Mouse (Mus musculus): ENCODE data around the gene Pdzd2. TPM values are rescaled to one million over a fixed set of nuclear protein-coding genes. Genes with fewer than 3 reads are reported as not detected.

The Pdzd2 gene
- polyA plus RNA-seq, 1 experiment = 4.6 TPM

DNA sequence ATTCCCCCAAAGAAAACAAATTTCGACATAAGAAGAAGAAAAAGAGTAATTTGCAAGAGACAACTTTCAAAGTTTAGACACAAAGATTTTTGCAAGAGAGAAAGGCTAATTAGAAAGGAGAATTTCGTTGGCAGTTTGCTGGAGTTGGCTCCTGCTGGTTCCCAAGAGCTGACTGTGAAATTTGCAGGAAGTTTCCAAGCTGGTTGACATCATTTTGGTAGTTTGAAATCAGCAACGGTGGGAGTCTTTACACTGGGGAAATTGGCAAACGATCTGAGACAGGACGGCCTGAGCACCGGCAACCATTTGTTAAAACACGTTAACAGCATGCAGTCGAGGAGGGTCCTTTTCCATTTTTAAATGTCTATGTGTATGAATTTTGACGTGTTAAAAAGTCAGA, 125.7 kb downstream of the Pdzd2 start:
- TF ChIP-seq CTCF (IDR thresholded peaks at IDR 0.05; ENCODE audit: control insufficient read depth, insufficient read depth, low read length) (no peak), POLR2A (IDR thresholded peaks at IDR 0.05; ENCODE audit: borderline replicate concordance, control insufficient read depth, low read depth, low read length) (no peak)
- Histone ChIP-seq H3K27ac (ENCODE audit: control insufficient read depth, insufficient read depth, low read depth, low read length, poor library complexity) (no peak overlapping the region), H3K4me1 (ENCODE audit: control insufficient read depth, insufficient read depth, low read length) (peaks cover 3% of the 10 kb centered on the region; the same call in 1 of the 2 replicates), H3K4me3 (replicated peaks; ENCODE audit: control insufficient read depth, low read depth, low read length) (no peak overlapping the region)
- 67% methylated on average over 9 of the region's 9 CpGs for WGBS

DNA sequence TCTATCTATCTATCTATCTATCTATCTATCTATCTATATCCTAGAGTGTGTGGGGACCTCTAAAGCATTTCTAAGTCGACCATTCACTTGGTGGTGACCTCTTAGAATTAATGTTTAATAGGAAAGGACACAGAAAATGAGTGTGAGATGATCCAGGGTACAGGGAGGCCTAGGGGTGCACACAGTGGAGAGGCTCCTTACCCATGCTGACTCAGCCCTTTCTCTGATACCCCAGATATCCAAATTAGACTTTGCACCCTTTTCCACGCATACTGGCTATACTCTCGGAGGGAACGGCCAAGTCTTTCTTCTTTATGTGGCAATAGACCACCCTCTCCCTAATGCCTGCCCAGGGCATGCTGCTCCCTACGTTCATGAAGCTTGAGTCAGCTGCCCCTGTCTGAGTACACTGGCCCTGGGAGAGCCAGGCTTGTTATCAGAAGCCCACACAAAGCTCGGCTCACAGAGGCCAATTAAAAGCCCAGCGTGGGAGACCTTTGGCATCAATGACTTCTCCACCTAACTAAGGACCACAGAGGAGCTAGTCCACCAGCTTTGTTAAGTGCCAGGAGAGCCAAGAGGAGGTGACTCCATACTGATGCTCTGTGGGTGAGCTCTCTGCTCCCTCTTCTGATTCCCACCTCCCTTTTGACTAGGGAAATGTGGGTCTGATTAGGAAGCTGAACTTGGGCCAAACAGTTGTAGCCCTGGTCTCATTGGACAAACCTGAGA, 126.6 kb downstream of the Pdzd2 start:
- H3K4me3 ChIP-seq (replicated peaks; ENCODE audit: control insufficient read depth, low read depth, low read length) = no peak overlapping the region
- 77% methylated on average over 7 of the region's 7 CpGs for whole genome bisulfite sequencing
- no peak overlapping the region for H3K27ac ChIP-seq (ENCODE audit: control insufficient read depth, insufficient read depth, low read depth, low read length, poor library complexity)
- TF ChIP-seq CTCF (IDR thresholded peaks at IDR 0.05; ENCODE audit: control insufficient read depth, insufficient read depth, low read length) (no peak), POLR2A (IDR thresholded peaks at IDR 0.05; ENCODE audit: borderline replicate concordance, control insufficient read depth, low read depth, low read length) (no peak)
- H3K4me1 ChIP-seq (ENCODE audit: control insufficient read depth, insufficient read depth, low read length) = peaks cover 3% of the 10 kb centered on the region; the same call in 1 of the 2 replicates

DNA sequence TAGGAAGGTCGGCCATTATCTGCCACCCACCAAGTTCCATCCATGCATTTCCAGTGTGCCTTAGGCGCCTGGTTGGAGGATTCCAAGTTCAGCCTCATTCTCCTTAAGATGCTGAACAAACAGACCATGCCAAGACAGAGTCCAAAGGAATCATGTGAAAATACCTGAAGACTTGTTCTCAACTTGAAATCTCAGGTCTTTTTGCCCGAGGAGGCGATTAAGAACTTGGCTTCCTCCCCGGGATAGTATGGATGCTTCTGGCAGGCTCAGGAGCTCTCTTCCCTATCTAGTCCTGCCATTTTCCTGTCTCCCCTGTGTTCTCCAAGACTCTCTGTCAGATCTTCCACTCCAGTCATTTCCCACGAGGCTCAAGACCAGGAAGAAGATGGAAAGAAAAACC, 131.6 kb downstream of the Pdzd2 start:
- 84% methylated on average over 6 of the region's 6 CpGs for WGBS
- Histone ChIP-seq H3K27ac (ENCODE audit: control insufficient read depth, insufficient read depth, low read depth, low read length, poor library complexity) (no peak overlapping the region), H3K4me3 (replicated peaks; ENCODE audit: control insufficient read depth, low read depth, low read length) (no peak overlapping the region), H3K4me1 (ENCODE audit: control insufficient read depth, insufficient read depth, low read length) (no peaks in the 10 kb centered on the region)
- no peak for TF ChIP-seq POLR2A (IDR thresholded peaks at IDR 0.05; ENCODE audit: borderline replicate concordance, control insufficient read depth, low read depth, low read length)
- no peak for TF ChIP-seq CTCF (IDR thresholded peaks at IDR 0.05; ENCODE audit: control insufficient read depth, insufficient read depth, low read length)

DNA sequence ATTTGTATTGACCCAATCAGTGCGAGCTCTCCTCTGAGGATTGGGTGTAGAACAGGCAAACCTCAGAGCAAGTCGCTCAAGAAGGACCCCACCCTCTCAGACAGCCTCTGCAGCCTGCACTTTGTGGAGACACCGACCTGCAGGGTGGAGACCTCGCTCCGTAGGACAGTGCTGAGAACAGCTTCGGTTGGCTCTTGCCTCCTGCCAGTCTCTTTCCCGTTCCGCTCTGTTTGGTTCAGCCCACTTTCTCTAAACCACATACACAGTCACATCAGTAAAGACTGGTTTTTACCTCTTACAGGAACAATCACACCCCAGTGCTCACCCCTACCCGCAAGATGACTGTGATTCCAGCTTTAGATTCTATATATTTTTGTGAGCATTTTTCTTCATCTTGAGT, 133.4 kb downstream of the Pdzd2 start:
- TF ChIP-seq CTCF (IDR thresholded peaks at IDR 0.05; ENCODE audit: control insufficient read depth, insufficient read depth, low read length) = no peak
- no peak for TF ChIP-seq POLR2A (IDR thresholded peaks at IDR 0.05; ENCODE audit: borderline replicate concordance, control insufficient read depth, low read depth, low read length)
- no peaks in the 10 kb centered on the region for H3K4me1 ChIP-seq (ENCODE audit: control insufficient read depth, insufficient read depth, low read length)
- WGBS = 61% methylated on average over 9 of the region's 9 CpGs
- no peak overlapping the region for H3K27ac ChIP-seq (ENCODE audit: control insufficient read depth, insufficient read depth, low read depth, low read length, poor library complexity)
- no peak overlapping the region for H3K4me3 ChIP-seq (replicated peaks; ENCODE audit: control insufficient read depth, low read depth, low read length)

DNA sequence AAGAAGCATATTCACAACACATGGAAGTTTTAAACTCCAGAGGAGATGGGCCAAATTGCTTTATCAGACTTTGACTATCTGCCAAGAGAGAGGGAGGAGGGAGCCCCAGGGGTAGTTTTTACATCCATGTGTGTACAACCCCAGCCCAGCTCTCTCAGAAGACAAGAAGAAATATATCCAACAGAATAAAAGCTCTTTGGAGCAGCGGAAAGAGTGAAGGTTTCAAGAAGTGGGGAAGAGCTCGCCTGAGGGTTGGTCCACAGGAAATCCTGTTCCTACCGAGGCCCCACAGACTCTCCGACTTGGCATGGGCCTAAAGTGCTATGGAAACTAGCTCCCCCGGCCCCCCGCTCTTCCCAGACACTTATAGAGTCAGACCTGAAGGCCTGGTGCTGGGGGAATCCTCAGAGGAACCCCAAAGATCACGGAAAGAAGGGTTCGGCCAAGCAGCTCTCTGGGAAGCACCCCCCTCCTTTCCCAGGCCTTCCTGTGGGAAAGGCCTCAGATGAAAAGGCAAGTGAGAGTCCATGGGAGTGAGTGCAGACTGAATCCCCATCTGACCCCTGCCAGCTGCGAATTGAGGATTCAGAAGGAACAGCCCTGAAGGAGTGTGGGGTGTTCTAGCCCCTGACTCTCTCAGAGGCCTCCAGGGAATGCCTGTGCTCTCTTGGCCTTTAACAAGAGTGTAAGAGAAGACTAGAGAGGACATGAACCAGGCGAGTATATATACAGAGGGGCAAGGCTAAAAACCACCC, 134.3 kb downstream of the Pdzd2 start:
- TF ChIP-seq POLR2A (IDR thresholded peaks at IDR 0.05; ENCODE audit: borderline replicate concordance, control insufficient read depth, low read depth, low read length) = no peak
- no peak for TF ChIP-seq CTCF (IDR thresholded peaks at IDR 0.05; ENCODE audit: control insufficient read depth, insufficient read depth, low read length)
- H3K4me1 ChIP-seq (ENCODE audit: control insufficient read depth, insufficient read depth, low read length) = no peaks in the 10 kb centered on the region
- no peak overlapping the region for H3K27ac ChIP-seq (ENCODE audit: control insufficient read depth, insufficient read depth, low read depth, low read length, poor library complexity)
- WGBS = 33% methylated on average over 10 of the region's 10 CpGs
- H3K4me3 ChIP-seq (replicated peaks; ENCODE audit: control insufficient read depth, low read depth, low read length) = no peak overlapping the region

DNA sequence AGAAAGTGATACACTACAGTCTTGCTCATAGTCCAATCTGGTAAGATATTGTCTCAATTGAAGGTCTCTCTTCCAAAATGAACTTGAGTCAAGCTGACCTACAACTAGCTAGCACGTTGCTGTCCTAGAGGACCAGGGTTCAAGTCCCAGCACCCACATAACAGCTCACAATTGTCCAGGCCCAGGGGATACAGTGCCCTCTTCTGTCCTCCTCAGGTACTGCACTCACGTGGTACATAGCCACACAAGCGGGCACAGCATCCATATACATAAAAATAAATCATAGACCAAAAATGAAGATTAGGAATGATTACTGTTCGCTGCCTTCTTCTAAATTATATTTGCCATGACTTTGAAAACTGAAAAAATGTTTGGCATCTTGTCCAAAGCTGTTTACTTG, 136.1 kb downstream of the Pdzd2 start:
- 84% methylated on average over 4 of the region's 4 CpGs for WGBS
- no peak for TF ChIP-seq POLR2A (IDR thresholded peaks at IDR 0.05; ENCODE audit: borderline replicate concordance, control insufficient read depth, low read depth, low read length)
- TF ChIP-seq CTCF (IDR thresholded peaks at IDR 0.05; ENCODE audit: control insufficient read depth, insufficient read depth, low read length) = peak; percentile 22; the same call in 1 of the 2 replicates

DNA sequence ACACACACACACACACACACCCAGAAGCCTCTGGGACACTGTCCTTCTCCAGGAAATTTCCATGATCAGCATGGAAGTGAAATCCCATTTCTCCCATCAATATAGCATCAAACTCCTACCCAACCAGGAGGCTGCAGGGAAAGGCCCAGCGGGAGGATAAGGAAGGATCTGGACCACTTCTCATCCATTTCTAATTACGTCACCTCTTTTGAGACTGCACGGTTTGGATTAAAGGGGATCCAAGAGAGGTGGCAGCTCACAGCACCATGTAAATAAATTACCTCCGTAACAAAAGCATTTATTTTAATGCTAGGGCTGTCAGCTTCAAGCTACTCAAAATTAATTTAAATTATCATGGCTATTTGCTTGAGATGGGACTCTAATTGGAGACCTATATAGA, 146.6 kb downstream of the Pdzd2 start:
- no peak overlapping the region for H3K4me3 ChIP-seq (replicated peaks; ENCODE audit: control insufficient read depth, low read depth, low read length)
- no peak overlapping the region for H3K27ac ChIP-seq (ENCODE audit: control insufficient read depth, insufficient read depth, low read depth, low read length, poor library complexity)
- no peak for TF ChIP-seq CTCF (IDR thresholded peaks at IDR 0.05; ENCODE audit: control insufficient read depth, insufficient read depth, low read length)
- no peak for TF ChIP-seq POLR2A (IDR thresholded peaks at IDR 0.05; ENCODE audit: borderline replicate concordance, control insufficient read depth, low read depth, low read length)
- H3K4me1 ChIP-seq (ENCODE audit: control insufficient read depth, insufficient read depth, low read length) = no peaks in the 10 kb centered on the region; the same call in none of the 2 replicates
- 78% methylated on average over 4 of the region's 4 CpGs for WGBS

More for the DNA sequence above, 136.1 kb downstream of the Pdzd2 start:
- Histone ChIP-seq H3K4me1 (ENCODE audit: control insufficient read depth, insufficient read depth, low read length) (no peaks in the 10 kb centered on the region), H3K27ac (ENCODE audit: control insufficient read depth, insufficient read depth, low read depth, low read length, poor library complexity) (no peak overlapping the region), H3K4me3 (replicated peaks; ENCODE audit: control insufficient read depth, low read depth, low read length) (no peak overlapping the region)

DNA sequence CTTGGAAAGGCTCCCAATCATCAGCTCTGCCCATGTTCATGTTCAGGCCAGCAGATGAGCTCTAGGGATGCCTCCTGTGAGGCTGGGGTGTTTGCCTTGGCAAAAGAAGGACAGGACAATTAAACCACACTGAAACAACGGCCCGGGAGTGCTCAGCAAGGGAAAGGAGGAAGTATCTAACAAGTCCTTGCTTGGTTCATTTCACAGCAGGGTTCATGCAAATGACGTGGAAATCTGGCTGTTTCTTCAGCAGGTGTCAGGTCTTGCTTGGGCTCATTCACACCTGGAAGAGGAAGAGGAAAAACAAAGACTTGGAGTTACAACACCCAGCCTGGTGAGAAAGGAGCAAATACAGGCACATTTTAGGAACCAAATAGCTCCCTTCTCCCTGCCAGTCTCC, 147.1 kb downstream of the Pdzd2 start:
- no peaks in the 10 kb centered on the region; the same call in none of the 2 replicates for H3K4me1 ChIP-seq (ENCODE audit: control insufficient read depth, insufficient read depth, low read length)
- H3K27ac ChIP-seq (ENCODE audit: control insufficient read depth, insufficient read depth, low read depth, low read length, poor library complexity) = no peak overlapping the region
- WGBS = 4% methylated on average over 3 of the region's 3 CpGs
- no peak overlapping the region for H3K4me3 ChIP-seq (replicated peaks; ENCODE audit: control insufficient read depth, low read depth, low read length)
- TF ChIP-seq CTCF (IDR thresholded peaks at IDR 0.05; ENCODE audit: control insufficient read depth, insufficient read depth, low read length) = no peak
- TF ChIP-seq POLR2A (IDR thresholded peaks at IDR 0.05; ENCODE audit: borderline replicate concordance, control insufficient read depth, low read depth, low read length) = no peak

All from bone marrow, adult 2 months (tissue).